Mouse (Mus musculus): ENCODE measurements at regions not wholly inside any gene's neighbourhood (a gene's known extent, or its start where the extent isn't known, plus 50 kb on each side); places are given as distances from the start of the nearest gene placed in this dataset.

- DNase-seq (ENCODE audit: low read depth) = peak; percentile 62
- TF ChIP-seq POLR2A (IDR thresholded peaks at IDR 0.05; ENCODE audit: borderline replicate concordance, extremely low read depth, insufficient read depth, insufficient read length, poor library complexity, severe bottlenecking) (no peak), CTCF (IDR thresholded peaks at IDR 0.05; ENCODE audit: borderline replicate concordance, extremely low read depth, insufficient read depth, insufficient read length) (no peak)
Observed at GRCm38 (mm10) chr15:61766544-61767094, 843.8 kb upstream of the A1bg start.

- DNase-seq (ENCODE audit: low read depth) = no peak
- TF ChIP-seq POLR2A (IDR thresholded peaks at IDR 0.05; ENCODE audit: borderline replicate concordance, extremely low read depth, insufficient read depth, insufficient read length, poor library complexity, severe bottlenecking) (no peak), CTCF (IDR thresholded peaks at IDR 0.05; ENCODE audit: borderline replicate concordance, extremely low read depth, insufficient read depth, insufficient read length) (no peak)
Observed at GRCm38 (mm10) chr15:61753802-61754201, 831.0 kb upstream of the A1bg start.

- TF ChIP-seq POLR2A (IDR thresholded peaks at IDR 0.05; ENCODE audit: borderline replicate concordance, extremely low read depth, insufficient read depth, insufficient read length, poor library complexity, severe bottlenecking) (no peak), CTCF (IDR thresholded peaks at IDR 0.05; ENCODE audit: borderline replicate concordance, extremely low read depth, insufficient read depth, insufficient read length) (no peak)
- no peak for DNase-seq (ENCODE audit: low read depth)
Observed at GRCm38 (mm10) chr15:61723696-61724095, 800.9 kb upstream of the A1bg start.

GRCm38 (mm10) chr15:61718486-61718885, 795.7 kb upstream of the A1bg start:
- DNase-seq (ENCODE audit: low read depth) = no peak
- TF ChIP-seq CTCF (IDR thresholded peaks at IDR 0.05; ENCODE audit: borderline replicate concordance, extremely low read depth, insufficient read depth, insufficient read length) (no peak), POLR2A (IDR thresholded peaks at IDR 0.05; ENCODE audit: borderline replicate concordance, extremely low read depth, insufficient read depth, insufficient read length, poor library complexity, severe bottlenecking) (no peak)

GRCm38 (mm10) chr15:61717216-61717615, 794.4 kb upstream of the A1bg start:
- DNase-seq (ENCODE audit: low read depth) = no peak
- TF ChIP-seq CTCF (IDR thresholded peaks at IDR 0.05; ENCODE audit: borderline replicate concordance, extremely low read depth, insufficient read depth, insufficient read length) (no peak), POLR2A (IDR thresholded peaks at IDR 0.05; ENCODE audit: borderline replicate concordance, extremely low read depth, insufficient read depth, insufficient read length, poor library complexity, severe bottlenecking) (no peak)

- DNase-seq (ENCODE audit: low read depth) = no peak
- TF ChIP-seq CTCF (IDR thresholded peaks at IDR 0.05; ENCODE audit: borderline replicate concordance, extremely low read depth, insufficient read depth, insufficient read length) (no peak), POLR2A (IDR thresholded peaks at IDR 0.05; ENCODE audit: borderline replicate concordance, extremely low read depth, insufficient read depth, insufficient read length, poor library complexity, severe bottlenecking) (no peak)
Observed at GRCm38 (mm10) chr15:61713953-61714352, 791.1 kb upstream of the A1bg start.

GRCm38 (mm10) chr15:61708928-61709327, 786.1 kb upstream of the A1bg start:
- TF ChIP-seq CTCF (IDR thresholded peaks at IDR 0.05; ENCODE audit: borderline replicate concordance, extremely low read depth, insufficient read depth, insufficient read length) (no peak), POLR2A (IDR thresholded peaks at IDR 0.05; ENCODE audit: borderline replicate concordance, extremely low read depth, insufficient read depth, insufficient read length, poor library complexity, severe bottlenecking) (no peak)
- peak; percentile 15 for DNase-seq (ENCODE audit: low read depth)

GRCm38 (mm10) chr15:61707952-61708351, 785.1 kb upstream of the A1bg start:
- TF ChIP-seq CTCF (IDR thresholded peaks at IDR 0.05; ENCODE audit: borderline replicate concordance, extremely low read depth, insufficient read depth, insufficient read length) (no peak), POLR2A (IDR thresholded peaks at IDR 0.05; ENCODE audit: borderline replicate concordance, extremely low read depth, insufficient read depth, insufficient read length, poor library complexity, severe bottlenecking) (no peak)
- peak; percentile 80 for DNase-seq (ENCODE audit: low read depth)

- DNase-seq (ENCODE audit: low read depth) = no peak
- TF ChIP-seq CTCF (IDR thresholded peaks at IDR 0.05; ENCODE audit: borderline replicate concordance, extremely low read depth, insufficient read depth, insufficient read length) = no peak
- TF ChIP-seq POLR2A (IDR thresholded peaks at IDR 0.05; ENCODE audit: borderline replicate concordance, extremely low read depth, insufficient read depth, insufficient read length, poor library complexity, severe bottlenecking) = no peak
Observed at GRCm38 (mm10) chr15:61692679-61693078, 769.9 kb upstream of the A1bg start.

GRCm38 (mm10) chr15:61690425-61690824, 767.6 kb upstream of the A1bg start:
- DNase-seq (ENCODE audit: low read depth) = peak; percentile 77
- TF ChIP-seq POLR2A (IDR thresholded peaks at IDR 0.05; ENCODE audit: borderline replicate concordance, extremely low read depth, insufficient read depth, insufficient read length, poor library complexity, severe bottlenecking) (no peak), CTCF (IDR thresholded peaks at IDR 0.05; ENCODE audit: borderline replicate concordance, extremely low read depth, insufficient read depth, insufficient read length) (no peak)

GRCm38 (mm10) chr15:61689776-61690397, 767.1 kb upstream of the A1bg start:
- DNase-seq (ENCODE audit: low read depth) = peak; percentile 19
- no peak for TF ChIP-seq CTCF (IDR thresholded peaks at IDR 0.05; ENCODE audit: borderline replicate concordance, extremely low read depth, insufficient read depth, insufficient read length)
- TF ChIP-seq POLR2A (IDR thresholded peaks at IDR 0.05; ENCODE audit: borderline replicate concordance, extremely low read depth, insufficient read depth, insufficient read length, poor library complexity, severe bottlenecking) = no peak

- DNase-seq (ENCODE audit: low read depth) = no peak
- TF ChIP-seq POLR2A (IDR thresholded peaks at IDR 0.05; ENCODE audit: borderline replicate concordance, extremely low read depth, insufficient read depth, insufficient read length, poor library complexity, severe bottlenecking) (no peak), CTCF (IDR thresholded peaks at IDR 0.05; ENCODE audit: borderline replicate concordance, extremely low read depth, insufficient read depth, insufficient read length) (no peak)
Observed at GRCm38 (mm10) chr15:61682968-61683367, 760.2 kb upstream of the A1bg start.

All from brain, embryonic 14.5 days (tissue).